Mouse (Mus musculus) myocyte (in vitro differentiated cells): Measurements from ENCODE around the gene Fam228b. TPM values are rescaled to one million over a fixed set of nuclear protein-coding genes. Genes with fewer than 3 reads are reported as not detected.
"Not testable (repeated sequence)": the region's sequence is repeated elsewhere in the genome, so short reads cannot be mapped to it uniquely, and the experiment has no call there.

Source experiments
- H3K27me3 ChIP-seq: one replicate; pipeline ENCODE4 v1.6.1; 2011; ENCODE audit not compliant: control insufficient read depth, insufficient read depth, insufficient read length
- H3K36me3 ChIP-seq: one replicate; pipeline ENCODE4 v1.6.1; 2011; ENCODE audit not compliant: control insufficient read depth, insufficient read depth
- H3K4me2 ChIP-seq: one replicate; pipeline ENCODE4 v1.6.1; 2011; ENCODE audit warnings: low read depth, control low read depth
- H3K4me3 ChIP-seq: one replicate; pipeline ENCODE4 v1.5.1; 2011; ENCODE audit warnings: mild to moderate bottlenecking, control low read depth, moderate library complexity
- H3K79me2 ChIP-seq: one replicate; pipeline ENCODE4 v1.6.1; 2011; ENCODE audit not compliant: control insufficient read depth, insufficient read depth
- H3ac ChIP-seq: one replicate; pipeline ENCODE4 v1.6.1; 2011; ENCODE audit not compliant: control insufficient read depth, insufficient read length
- CEBPB ChIP-seq: IDR thresholded peaks from 2 replicates; pipeline ENCODE4 v1.6.1; 2011; ENCODE audit warnings: mild to moderate bottlenecking, moderate library complexity; ENCODE audit not compliant: poor library complexity, insufficient read depth, severe bottlenecking
- E2F4 ChIP-seq: IDR thresholded peaks from one replicate; pipeline ENCODE4 v1.6.1; 2011; ENCODE audit warnings: mild to moderate bottlenecking, control low read depth, moderate library complexity; ENCODE audit not compliant: insufficient read depth
- MAX ChIP-seq: IDR thresholded peaks from one replicate; pipeline ENCODE4 v1.6.1; 2011; ENCODE audit warnings: low read depth, mild to moderate bottlenecking, control low read depth
- MYOD1 ChIP-seq, 3 experiments: IDR thresholded peaks; one replicate each; pipeline ENCODE4 v1.6.1; 2011; ENCODE audit warnings: control low read depth in 2 of 3, low read depth in 2 of 3, mild to moderate bottlenecking in 2 of 3, moderate library complexity in 1 of 3; ENCODE audit not compliant: insufficient read length in 2 of 3, control insufficient read depth in 1 of 3
- MYOG ChIP-seq, 3 experiments: IDR thresholded peaks; one replicate each; pipeline ENCODE4 v1.6.1; 2011; ENCODE audit warnings: control low read depth in 2 of 3, low read depth in 2 of 3, mild to moderate bottlenecking in 2 of 3; ENCODE audit not compliant: insufficient read length in 2 of 3, control insufficient read depth in 1 of 3, insufficient read depth in 1 of 3
- POLR2A ChIP-seq: IDR thresholded peaks from one replicate; pipeline ENCODE4 v1.6.1; 2011; ENCODE audit warnings: low read depth, mild to moderate bottlenecking, control low read depth, moderate library complexity; ENCODE audit not compliant: insufficient read length
- POLR2AphosphoS2 ChIP-seq: IDR thresholded peaks from one replicate; pipeline ENCODE4 v1.6.1; 2011; ENCODE audit warnings: low read depth, control low read depth; ENCODE audit not compliant: insufficient read length
- REST ChIP-seq: IDR thresholded peaks from one replicate; pipeline ENCODE4 v1.6.1; 2011; ENCODE audit warnings: mild to moderate bottlenecking, control low read depth, moderate library complexity; ENCODE audit not compliant: insufficient read depth, insufficient read length
- SRF ChIP-seq: IDR thresholded peaks from one replicate; pipeline ENCODE4 v1.6.1; 2011; ENCODE audit warnings: low read depth; ENCODE audit not compliant: control insufficient read depth, insufficient read length
- TCF12 ChIP-seq: IDR thresholded peaks from one replicate; pipeline ENCODE4 v1.6.1; 2011; ENCODE audit warnings: mild to moderate bottlenecking, control low read depth; ENCODE audit not compliant: poor library complexity, insufficient read depth, severe bottlenecking
- TCF3 ChIP-seq: IDR thresholded peaks from one replicate; pipeline ENCODE4 v1.6.1; 2011; ENCODE audit warnings: low read depth, control low read depth; ENCODE audit not compliant: insufficient read length
- USF1 ChIP-seq: IDR thresholded peaks from one replicate; pipeline ENCODE4 v1.6.1; 2011; ENCODE audit warnings: low read depth, mild to moderate bottlenecking, control low read depth, moderate library complexity
- polyA plus RNA-seq: library from polyadenylated mRNA; unstranded; fragments of >200 nt; fragmentation: generic; extraction: Trizol; gene quantifications from one replicate; pipeline ENCODE4 v1.2.1, GENCODE M21; 2012; ENCODE audit warnings: missing spikeins

The Fam228b gene
- polyA plus RNA-seq, 1 experiment: 0.07 TPM

DNA sequence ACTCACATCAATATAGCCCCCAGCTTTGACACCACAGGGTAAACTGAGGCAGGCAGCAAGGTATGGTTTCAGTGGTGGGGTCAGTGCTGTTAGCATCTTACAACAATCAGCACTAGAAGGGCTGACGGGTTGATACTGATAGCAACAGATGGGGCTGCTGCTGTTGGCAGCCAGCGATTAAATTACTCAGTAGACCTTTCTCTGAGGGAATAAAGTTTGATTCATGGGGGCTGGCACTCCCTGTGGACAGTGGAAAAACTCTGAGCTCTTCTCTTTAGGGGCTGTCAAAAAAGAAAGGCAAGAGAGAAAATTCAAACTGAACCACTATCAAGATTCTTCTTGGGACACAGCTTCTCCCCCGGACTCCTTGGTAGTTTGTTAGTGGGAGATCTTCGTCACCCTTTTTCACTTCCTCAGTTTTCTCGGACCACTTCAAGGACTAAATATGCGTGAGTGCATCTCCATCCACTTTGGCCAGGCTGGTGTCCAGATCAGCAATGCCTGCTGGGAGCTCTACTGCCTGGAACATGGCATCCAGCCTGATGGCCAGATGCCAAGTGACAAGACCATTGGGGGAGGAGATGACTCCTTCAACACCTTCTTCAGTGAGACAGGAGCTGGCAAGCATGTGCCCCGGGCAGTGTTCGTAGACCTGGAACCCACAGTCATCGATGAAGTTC is 12.8 kb upstream of the Fam228b start:
- H3K36me3 ChIP-seq, H3ac ChIP-seq, H3K4me3 ChIP-seq, H3K27me3 ChIP-seq, H3K4me2 ChIP-seq, H3K79me2 ChIP-seq: not testable (repeated sequence)
- TF ChIP-seq MYOD1 (IDR thresholded peaks at IDR 0.05; ENCODE audit: control insufficient read depth in 1 of 3, insufficient read length in 2 of 3, low read depth in 2 of 3): peak in 2 of 3 experiments; percentile 2 to 38

DNA sequence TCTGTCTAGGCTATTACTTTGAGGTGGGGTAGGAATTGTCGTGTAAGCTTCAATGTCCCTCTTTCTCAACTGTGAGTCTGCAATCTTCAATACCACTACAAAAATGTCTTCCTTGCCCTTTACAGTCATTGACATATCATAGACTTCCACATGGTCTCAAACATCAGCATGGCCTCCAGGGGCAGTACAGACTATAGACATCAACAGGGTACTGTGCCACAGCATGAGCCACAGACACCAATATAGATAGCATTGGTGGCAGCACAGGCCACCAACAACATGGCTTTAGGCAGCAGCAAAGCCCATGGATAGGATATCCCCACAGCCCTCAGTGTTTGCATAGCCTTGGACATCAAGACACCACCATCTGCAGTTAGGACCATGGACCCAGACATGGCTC is 12.2 kb upstream of the Fam228b start:
- no peaks in the 10 kb centered on the region for H3K27me3 ChIP-seq
- H3K4me2 ChIP-seq: no peak overlapping the region
- H3K36me3 ChIP-seq: no peaks in the 10 kb centered on the region
- TF ChIP-seq POLR2AphosphoS2: no peak
- TF ChIP-seq USF1: no peak
- TF ChIP-seq MYOD1 (IDR thresholded peaks at IDR 0.05; ENCODE audit: control insufficient read depth in 1 of 3, insufficient read length in 2 of 3, low read depth in 2 of 3): no peak
- no peak for TF ChIP-seq SRF
- TF ChIP-seq REST: no peak
- TF ChIP-seq E2F4: no peak
- no peak for TF ChIP-seq TCF12
- TF ChIP-seq TCF3: no peak
- TF ChIP-seq MAX: no peak
- no peak for TF ChIP-seq CEBPB
- TF ChIP-seq MYOG (IDR thresholded peaks at IDR 0.05; ENCODE audit: control insufficient read depth in 1 of 3, insufficient read depth in 1 of 3, insufficient read length in 2 of 3, low read depth in 2 of 3): no peak
- TF ChIP-seq POLR2A: no peak
- H3ac ChIP-seq: no peak overlapping the region
- H3K79me2 ChIP-seq: no peaks in the 10 kb centered on the region
- H3K4me3 ChIP-seq: no peak overlapping the region

DNA sequence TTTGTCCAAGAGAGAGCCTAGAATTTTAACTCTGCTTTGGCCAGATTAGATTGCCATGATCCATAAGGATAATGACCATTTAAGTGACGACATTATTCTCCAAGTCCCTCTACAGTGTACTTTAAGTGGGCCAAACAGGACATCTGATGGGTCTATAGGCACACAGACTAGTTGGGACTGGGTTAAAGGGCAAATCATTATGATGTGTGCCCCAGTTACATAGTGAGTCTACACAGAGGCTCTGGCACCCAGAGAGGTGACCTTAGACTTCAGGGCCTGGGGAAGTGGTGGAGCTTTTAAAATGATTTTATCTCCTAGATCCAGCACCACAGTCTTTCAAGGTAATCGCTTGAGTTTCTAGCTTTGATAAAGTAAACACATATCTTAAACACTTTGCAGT is 11.2 kb upstream of the Fam228b start:
- Histone ChIP-seq H3K27me3 (no peaks in the 10 kb centered on the region), H3K36me3 (no peaks in the 10 kb centered on the region), H3K4me2 (no peak overlapping the region), H3K4me3 (no peak overlapping the region), H3ac (no peak overlapping the region), H3K79me2 (no peaks in the 10 kb centered on the region)
- TF ChIP-seq POLR2AphosphoS2: no peak
- no peak for TF ChIP-seq POLR2A
- no peak for TF ChIP-seq MYOD1 (IDR thresholded peaks at IDR 0.05; ENCODE audit: control insufficient read depth in 1 of 3, insufficient read length in 2 of 3, low read depth in 2 of 3)
- no peak for TF ChIP-seq MYOG (IDR thresholded peaks at IDR 0.05; ENCODE audit: control insufficient read depth in 1 of 3, insufficient read depth in 1 of 3, insufficient read length in 2 of 3, low read depth in 2 of 3)
- TF ChIP-seq E2F4: no peak
- no peak for TF ChIP-seq USF1
- no peak for TF ChIP-seq REST
- TF ChIP-seq TCF3: no peak
- no peak for TF ChIP-seq MAX
- TF ChIP-seq TCF12: no peak

DNA sequence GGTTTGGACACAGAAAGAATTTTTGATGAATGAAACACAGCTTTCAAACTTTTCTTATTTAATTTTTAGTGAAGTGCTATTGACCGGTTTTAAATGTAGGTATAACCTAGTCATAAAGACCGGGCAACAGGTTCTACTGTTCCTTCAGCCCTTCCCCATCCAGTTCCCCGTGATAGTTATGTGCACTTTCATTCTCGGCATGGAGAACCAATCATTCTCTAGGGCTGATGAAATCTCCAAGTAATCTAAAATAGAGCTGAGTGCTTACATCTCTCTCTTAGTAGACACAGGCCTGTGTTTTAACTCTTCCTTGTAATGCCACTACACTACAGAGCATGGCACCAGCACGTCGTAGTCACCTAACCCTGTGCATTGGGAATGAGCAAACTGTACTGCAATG is 8.7 kb upstream of the Fam228b start:
- Histone ChIP-seq H3K27me3 (no peaks in the 10 kb centered on the region), H3K4me3 (no peak overlapping the region), H3K79me2 (no peaks in the 10 kb centered on the region), H3ac (no peak overlapping the region), H3K4me2 (peak overlapping the region; percentile 12), H3K36me3 (no peaks in the 10 kb centered on the region)
- TF ChIP-seq E2F4: no peak
- TF ChIP-seq CEBPB: peak; percentile 70; the same call in 1 of the 2 replicates

DNA sequence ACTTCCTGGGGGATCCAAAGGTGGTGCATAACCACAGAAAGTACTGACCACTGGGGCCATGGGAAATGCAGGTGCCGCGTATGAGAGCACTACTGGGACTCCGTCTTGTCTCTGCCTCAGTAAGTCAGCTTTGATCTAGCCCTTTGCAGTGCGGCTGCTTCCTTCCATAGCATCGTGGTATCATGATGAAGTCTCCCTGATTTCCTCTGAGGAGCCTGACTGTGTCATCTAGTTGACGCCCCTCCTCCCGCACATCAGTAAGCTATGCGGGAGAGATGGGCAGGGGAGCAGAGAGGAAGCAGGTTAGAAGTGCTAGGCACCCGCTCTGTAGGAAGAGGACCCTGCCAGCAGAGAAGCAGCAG is 6.5 kb upstream of the Fam228b start:
- Histone ChIP-seq H3K79me2 (no peaks in the 10 kb centered on the region), H3K4me3 (no peak overlapping the region), H3ac (no peak overlapping the region), H3K27me3 (no peaks in the 10 kb centered on the region), H3K4me2 (no peak overlapping the region), H3K36me3 (no peaks in the 10 kb centered on the region)
- no peak for TF ChIP-seq MYOD1 (IDR thresholded peaks at IDR 0.05; ENCODE audit: control insufficient read depth in 1 of 3, insufficient read length in 2 of 3, low read depth in 2 of 3)
- no peak for TF ChIP-seq TCF12
- no peak for TF ChIP-seq POLR2AphosphoS2
- no peak for TF ChIP-seq CEBPB
- no peak for TF ChIP-seq USF1
- no peak for TF ChIP-seq MYOG (IDR thresholded peaks at IDR 0.05; ENCODE audit: control insufficient read depth in 1 of 3, insufficient read depth in 1 of 3, insufficient read length in 2 of 3, low read depth in 2 of 3)
- TF ChIP-seq E2F4: no peak
- TF ChIP-seq TCF3: no peak
- no peak for TF ChIP-seq REST
- TF ChIP-seq SRF: no peak
